Mouse (Mus musculus) spleen, postnatal 14 days (tissue): ENCODE data around the gene Gm28961.
"Not testable (repeated sequence)": the region's sequence is repeated elsewhere in the genome, so short reads cannot be mapped to it uniquely, and the experiment has no call there.

Experiments
- DNase-seq, 2 experiments: peaks; one replicate each; pipeline ENCODE4 v3.0.0; 2021 to 2022; ENCODE audit warnings: low spot score in 2 of 2

Gm28961 gene

DNA sequence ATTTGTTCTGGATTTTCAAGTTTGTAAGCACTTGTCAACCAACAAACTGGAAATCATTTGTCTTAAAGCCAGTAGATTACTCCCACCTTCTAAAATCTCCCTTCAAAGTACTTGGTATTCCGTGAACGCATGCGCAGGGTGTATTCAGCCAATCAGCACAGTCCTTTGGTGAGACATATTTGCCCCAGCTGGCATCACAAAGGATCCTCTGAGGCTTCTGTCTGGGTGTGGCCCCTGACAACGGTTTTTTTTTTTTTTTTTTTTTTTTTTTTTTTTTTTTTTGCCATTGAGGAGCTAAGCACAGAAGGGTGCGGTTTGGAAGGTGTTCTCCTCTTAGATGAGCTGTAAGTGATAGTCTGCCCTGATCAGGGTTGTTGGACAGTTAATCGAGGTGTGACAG is at the start of gene Gm28961:
Gm28961 (plus strand) TSS at position 301 of the 400 bp plus-strand sequence.
- not testable (repeated sequence) for DNase-seq
